Mouse (Mus musculus): ENCODE measurements at regions not wholly inside any gene's neighbourhood (a gene's known extent, or its start where the extent isn't known, plus 50 kb on each side); places are given as distances from the start of the nearest gene placed in this dataset.
A peak's percentile ranks its signal among the peaks of the same experiment; 100 is the strongest.

GRCm38 (mm10) chr2:45219851-45220250, 102.7 kb upstream of the Zeb2 start:
- peak; percentile 85 for ATAC-seq (ENCODE audit: poor library complexity, severe bottlenecking)

DNA sequence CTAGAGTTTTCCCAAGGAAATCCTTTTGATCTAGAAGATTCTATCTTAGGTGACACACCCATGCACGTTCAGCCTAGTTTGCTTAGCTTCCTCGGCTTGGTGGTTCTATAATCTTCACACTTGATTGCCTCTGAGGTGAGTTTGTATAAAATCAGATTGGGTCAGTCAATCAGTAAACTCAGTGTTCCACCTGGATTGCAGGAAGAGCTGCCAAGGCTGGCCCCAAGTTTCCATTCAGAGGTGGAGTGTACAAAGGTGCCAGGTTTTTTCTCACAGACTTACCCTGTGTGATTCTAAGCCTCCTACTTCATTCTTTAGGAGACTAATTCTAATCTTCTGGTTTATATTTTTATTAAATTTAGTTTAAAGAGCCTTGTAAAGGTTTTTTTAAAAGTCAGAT, 95.6 kb upstream of the Zeb2 start:
- no peak for ATAC-seq (ENCODE audit: poor library complexity, severe bottlenecking)

- no peak for ATAC-seq (ENCODE audit: poor library complexity, severe bottlenecking)
Observed at GRCm38 (mm10) chr2:45208526-45208925, 91.3 kb upstream of the Zeb2 start.

- ATAC-seq (ENCODE audit: poor library complexity, severe bottlenecking): no peak
Observed at GRCm38 (mm10) chr2:45205756-45206155, 88.6 kb upstream of the Zeb2 start.

- ATAC-seq (ENCODE audit: poor library complexity, severe bottlenecking): no peak
Observed at GRCm38 (mm10) chr2:45205211-45205610, 88.0 kb upstream of the Zeb2 start.

- ATAC-seq (ENCODE audit: poor library complexity, severe bottlenecking): no peak
Observed at GRCm38 (mm10) chr2:45197955-45198631, 80.9 kb upstream of the Zeb2 start.

- peak; percentile 74 for ATAC-seq (ENCODE audit: poor library complexity, severe bottlenecking)
Observed at GRCm38 (mm10) chr2:45197342-45197741, 80.1 kb upstream of the Zeb2 start.

DNA sequence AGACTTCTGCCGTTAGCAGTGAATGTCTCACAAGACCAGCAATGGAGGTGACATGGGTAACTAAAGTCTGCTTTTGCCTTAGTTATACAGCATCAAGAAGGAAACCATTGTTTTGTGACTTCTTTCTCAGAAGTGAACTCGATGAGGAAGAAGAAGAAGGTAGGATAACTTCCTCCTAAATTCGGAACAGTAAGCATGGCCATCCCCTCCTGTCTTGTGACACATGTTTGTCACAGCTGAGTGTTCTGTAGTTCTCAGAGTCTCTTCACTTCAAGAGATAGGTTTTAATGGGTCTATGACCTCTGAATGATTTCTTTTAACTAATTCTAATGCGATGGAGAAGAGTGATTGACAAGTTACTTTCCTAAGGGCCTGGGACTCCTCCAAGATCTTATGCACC, 79.3 kb upstream of the Zeb2 start:
- peak; percentile 56 for ATAC-seq (ENCODE audit: poor library complexity, severe bottlenecking)

GRCm38 (mm10) chr2:45194335-45194734, 77.1 kb upstream of the Zeb2 start:
- ATAC-seq (ENCODE audit: poor library complexity, severe bottlenecking): no peak

GRCm38 (mm10) chr2:45185621-45185999, 68.4 kb upstream of the Zeb2 start:
- ATAC-seq (ENCODE audit: poor library complexity, severe bottlenecking): no peak

DNA sequence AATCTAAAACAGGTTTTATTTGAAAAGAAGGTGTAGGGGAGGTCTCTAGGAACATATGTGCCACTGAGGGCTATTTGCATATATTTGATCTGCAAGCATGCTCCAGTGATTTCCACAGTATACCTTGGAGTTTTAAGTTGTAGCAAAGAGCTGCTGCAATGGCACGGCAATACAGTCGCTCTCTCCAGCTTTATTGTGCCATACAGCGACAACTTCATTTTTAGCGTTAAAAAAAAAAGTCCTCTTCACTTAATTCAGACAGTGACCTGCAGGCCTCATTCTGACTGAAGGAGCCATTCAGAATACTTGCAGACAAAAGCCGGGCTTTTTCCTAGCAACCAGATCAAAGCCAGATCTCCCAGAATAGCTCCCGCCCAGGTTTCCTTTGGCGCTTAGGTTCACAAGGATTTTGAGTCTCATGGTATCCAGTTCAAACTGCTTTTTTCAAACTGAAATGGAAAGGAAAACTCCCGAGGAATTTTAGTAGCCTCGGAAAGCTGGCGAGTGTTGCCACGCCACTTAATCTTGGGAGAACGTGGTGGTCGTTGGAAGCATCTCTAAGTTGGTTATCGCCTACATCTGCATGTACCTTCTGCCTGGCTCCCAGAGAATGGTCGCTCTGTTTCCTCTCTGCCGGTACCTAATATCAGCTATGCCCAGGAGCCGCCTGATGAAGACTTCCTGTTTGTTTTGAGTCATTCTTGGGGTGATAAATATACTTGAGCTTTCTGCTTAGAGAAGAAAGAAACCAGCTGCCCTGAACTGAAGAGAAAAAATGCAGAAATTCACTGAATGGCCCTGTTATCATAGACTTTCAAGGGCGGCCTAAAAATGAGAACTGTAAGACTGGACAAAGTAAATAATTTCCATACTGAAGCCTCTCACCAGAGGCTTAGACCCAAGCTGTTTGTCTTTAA, 67.8 kb upstream of the Zeb2 start:
- 0 out of 2 replicates have a peak, but pooled peaks have one; percentile 18 for ATAC-seq (ENCODE audit: poor library complexity, severe bottlenecking)

- ATAC-seq (ENCODE audit: poor library complexity, severe bottlenecking): no peak
Observed at GRCm38 (mm10) chr2:45184149-45184548, 67.0 kb upstream of the Zeb2 start.

DNA sequence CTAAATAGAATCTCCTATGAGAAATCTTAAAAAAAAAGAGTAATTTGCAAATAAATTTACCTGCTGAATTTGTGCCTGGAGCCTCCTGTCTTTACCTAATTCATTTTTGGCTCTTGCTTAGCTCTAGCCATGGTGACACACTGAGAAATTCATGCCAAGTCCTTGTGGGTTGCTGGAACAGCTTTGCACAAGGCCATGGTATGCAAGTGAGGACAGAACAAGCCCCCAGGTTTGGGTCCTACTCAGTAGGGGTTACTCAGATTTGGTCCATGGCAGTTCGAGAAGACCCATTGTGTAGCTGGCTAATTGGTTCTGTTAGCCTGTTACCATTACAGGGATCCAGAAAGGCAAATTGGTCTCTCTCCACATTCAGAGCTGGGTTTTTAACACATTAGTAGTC, 65.7 kb upstream of the Zeb2 start:
- no peak for ATAC-seq (ENCODE audit: poor library complexity, severe bottlenecking)

DNA sequence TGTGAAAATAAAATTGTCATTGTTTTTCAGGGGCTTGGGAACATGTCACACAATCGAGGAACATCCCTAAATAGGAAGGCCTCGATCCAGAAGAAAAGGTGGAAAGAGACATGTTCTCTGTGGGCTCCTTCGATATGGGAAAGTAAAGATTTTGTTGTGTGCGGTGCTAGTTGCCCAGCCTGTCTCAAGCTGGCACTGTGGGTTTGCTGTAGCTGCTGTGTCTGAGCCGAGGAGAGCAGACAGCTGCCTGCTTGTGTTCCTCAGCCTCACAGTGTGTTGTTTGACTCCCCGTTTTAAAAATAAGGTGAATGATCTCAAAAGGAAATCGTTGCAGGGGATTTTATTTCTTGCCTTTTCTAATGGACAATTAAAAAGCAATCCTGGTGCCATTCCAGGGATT, 64.4 kb upstream of the Zeb2 start:
- no peak for ATAC-seq (ENCODE audit: poor library complexity, severe bottlenecking)

DNA sequence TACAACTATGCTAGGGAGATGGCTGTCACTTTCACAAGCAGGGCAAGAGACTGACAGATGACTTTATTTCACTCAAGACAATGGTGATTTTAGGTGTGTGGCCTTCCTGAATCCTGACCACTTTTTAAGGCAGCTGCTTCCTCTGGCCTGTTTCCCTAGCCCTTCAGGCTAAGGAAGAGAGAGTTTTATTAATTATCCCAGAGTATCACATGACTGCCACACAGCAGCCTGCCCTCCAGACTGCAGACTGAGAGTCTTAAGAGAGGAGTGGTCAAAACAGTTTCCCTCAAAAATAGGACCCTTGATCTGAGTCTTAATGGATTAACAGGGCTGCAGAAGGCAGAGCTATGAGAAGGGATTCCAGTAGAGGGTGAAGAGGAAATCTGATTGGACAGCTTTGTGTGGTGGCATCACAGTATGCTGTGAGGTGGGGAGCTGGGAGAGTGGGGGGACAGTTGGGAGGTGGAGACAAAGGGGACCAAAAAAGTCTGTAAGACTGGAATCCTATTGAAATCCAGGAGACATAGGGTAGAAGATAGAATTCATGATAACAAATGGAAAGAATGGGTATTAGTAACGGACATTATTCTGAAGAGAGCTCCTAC, 61.8 kb upstream of the Zeb2 start:
- no peak for ATAC-seq (ENCODE audit: poor library complexity, severe bottlenecking)

GRCm38 (mm10) chr2:45172382-45172781, 55.2 kb upstream of the Zeb2 start:
- ATAC-seq (ENCODE audit: poor library complexity, severe bottlenecking): no peak

- ATAC-seq (ENCODE audit: poor library complexity, severe bottlenecking): 0 out of 2 replicates have a peak, but pooled peaks have one; percentile 26
Observed at GRCm38 (mm10) chr2:45171520-45172173, 54.5 kb upstream of the Zeb2 start.

- no peak for ATAC-seq (ENCODE audit: poor library complexity, severe bottlenecking)
Observed at GRCm38 (mm10) chr2:45170272-45170671, 53.1 kb upstream of the Zeb2 start.

- no peak for ATAC-seq (ENCODE audit: poor library complexity, severe bottlenecking)
Observed at GRCm38 (mm10) chr2:45169429-45170070, 52.4 kb upstream of the Zeb2 start.

DNA sequence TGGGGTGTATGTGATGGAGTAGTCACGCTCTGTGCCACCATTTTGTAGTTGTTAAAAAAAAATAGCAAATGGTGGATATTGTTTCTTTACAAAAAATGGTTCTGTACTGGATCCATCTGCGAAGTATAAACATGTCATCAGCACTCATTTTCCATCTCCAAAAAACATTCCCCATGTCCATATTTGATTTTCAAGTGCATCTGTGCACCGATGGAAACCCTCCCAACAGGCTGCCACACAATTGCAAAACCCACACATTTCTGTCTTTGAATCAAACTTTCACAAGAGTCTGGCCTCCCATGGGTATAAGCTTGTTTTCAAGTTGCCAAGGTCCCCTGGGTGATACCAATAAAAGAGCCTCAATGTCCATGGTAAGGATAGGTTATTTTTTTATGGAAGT, 51.4 kb upstream of the Zeb2 start:
- ATAC-seq (ENCODE audit: poor library complexity, severe bottlenecking): no peak

Measured in megakaryocyte, adult 5-6 weeks (primary cell).